ENCODE assay signal across 23 mouse cellular contexts in the genomic region with DNA sequence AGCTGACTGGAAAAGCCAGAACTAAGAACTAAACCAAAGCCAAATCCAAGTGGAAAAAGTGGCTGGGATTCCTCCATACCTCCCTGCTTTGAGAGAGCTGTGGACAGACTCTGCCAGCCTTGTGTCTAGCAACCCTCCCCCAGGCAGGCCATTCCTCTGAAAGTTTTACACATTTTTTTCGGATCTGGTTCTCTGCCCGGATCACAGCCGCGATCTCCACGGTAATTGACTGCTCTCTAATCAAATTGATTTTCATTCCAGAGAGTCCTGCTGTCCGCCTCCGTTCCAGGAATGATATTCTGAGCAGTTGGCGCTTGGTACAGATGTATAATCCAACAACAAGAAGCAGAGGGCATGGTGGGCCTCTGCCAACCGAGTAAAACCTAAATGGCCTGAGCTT. TPM values are rescaled to one million over a fixed set of nuclear protein-coding genes. Genes with fewer than 3 reads are reported as not detected.
DNase-seq lines count a peak whose midpoint lies in the region; ATAC-seq and TF ChIP-seq lines count a peak whose summit lies in the region.
"Had no signal": no experiment of that assay in that cellular context is flagged by ENCODE, and none has a peak within 500 bp of the region (broad histone marks: within the 10 kb centered on the region; RNA-seq: fewer than 3 reads in every experiment).

No protein-coding gene starts in this region.

- H3K9ac ChIP-seq in forebrain, embryonic 16.5 days (replicated peaks; ENCODE audit: low read depth, low read length): no peak overlapping the region
- no peak overlapping the region for H3K9ac ChIP-seq in midbrain, embryonic 11.5 days (ENCODE audit: low read length)
- H3K9ac ChIP-seq in midbrain, embryonic 14.5 days (replicated peaks; ENCODE audit: low read length): no peak overlapping the region
- H3K9ac ChIP-seq: embryonic facial prominence, embryonic 15.5 days; hindbrain, embryonic 14.5 days; limb, embryonic 12.5 days; liver, postnatal 0 days; midbrain, embryonic 12.5 days; neural tube, embryonic 12.5 days had no signal

- peaks cover 12% of the 10 kb centered on the region for H3K27me3 ChIP-seq in forebrain, embryonic 16.5 days (replicated peaks; ENCODE audit: control insufficient read depth, insufficient read depth, low read length)
- peaks cover 6% of the 10 kb centered on the region; the same call in 1 of the 2 replicates for H3K27me3 ChIP-seq in forebrain, embryonic 10.5 days (ENCODE audit: poor library complexity, severe bottlenecking)
- no peaks in the 10 kb centered on the region for H3K27me3 ChIP-seq in midbrain, embryonic 11.5 days (ENCODE audit: control insufficient read depth, insufficient read depth, low read length)
- H3K27me3 ChIP-seq in midbrain, embryonic 14.5 days (ENCODE audit: control insufficient read depth, insufficient read depth, low read length): no peaks in the 10 kb centered on the region
- H3K27me3 ChIP-seq in kidney, adult 2 months (replicated peaks; ENCODE audit: control insufficient read depth, insufficient read depth, low read length): no peaks in the 10 kb centered on the region
- H3K27me3 ChIP-seq: embryonic facial prominence, embryonic 15.5 days; midbrain, embryonic 12.5 days; neural tube, embryonic 12.5 days had no signal

- no peaks in the 10 kb centered on the region for H3K9me3 ChIP-seq in forebrain, embryonic 16.5 days (ENCODE audit: control insufficient read depth, low read length)
- no peaks in the 10 kb centered on the region for H3K9me3 ChIP-seq in forebrain, embryonic 10.5 days
- H3K9me3 ChIP-seq in midbrain, embryonic 11.5 days (ENCODE audit: control insufficient read depth, low read length): no peaks in the 10 kb centered on the region
- H3K9me3 ChIP-seq in midbrain, embryonic 14.5 days (ENCODE audit: control insufficient read depth, low read length): no peaks in the 10 kb centered on the region
- H3K9me3 ChIP-seq: embryonic facial prominence, embryonic 15.5 days; limb, embryonic 12.5 days; midbrain, embryonic 12.5 days; neural tube, embryonic 12.5 days had no signal

- no peak for TF ChIP-seq CTCF in brain, embryonic 14.5 days (IDR thresholded peaks at IDR 0.05; ENCODE audit: borderline replicate concordance, extremely low read depth, insufficient read depth, insufficient read length)
- no peak for TF ChIP-seq CTCF in kidney, adult 2 months (conservative IDR thresholded peaks at IDR 0.05; ENCODE audit: insufficient read depth, insufficient read length, low read depth, low read length)

- no peak overlapping the region for H3K4me2 ChIP-seq in forebrain, embryonic 16.5 days (ENCODE audit: low read length)
- H3K4me2 ChIP-seq in midbrain, embryonic 11.5 days: no peak overlapping the region
- H3K4me2 ChIP-seq in midbrain, embryonic 14.5 days (ENCODE audit: low read length): no peak overlapping the region
- H3K4me2 ChIP-seq: embryonic facial prominence, embryonic 15.5 days; hindbrain, embryonic 14.5 days; limb, embryonic 12.5 days; liver, embryonic 11.5 days; midbrain, embryonic 12.5 days; neural tube, embryonic 12.5 days had no signal

- H3K36me3 ChIP-seq in forebrain, embryonic 16.5 days (ENCODE audit: control insufficient read depth, insufficient read depth): no peaks in the 10 kb centered on the region
- no peaks in the 10 kb centered on the region for H3K36me3 ChIP-seq in forebrain, embryonic 10.5 days (replicated peaks)
- H3K36me3 ChIP-seq in midbrain, embryonic 11.5 days (ENCODE audit: control insufficient read depth, insufficient read depth, low read length): no peaks in the 10 kb centered on the region
- no peaks in the 10 kb centered on the region for H3K36me3 ChIP-seq in midbrain, embryonic 14.5 days (ENCODE audit: control insufficient read depth, insufficient read depth, low read length)
- no peaks in the 10 kb centered on the region for H3K36me3 ChIP-seq in kidney, adult 2 months (ENCODE audit: control insufficient read depth, insufficient read depth, low read length)
- H3K36me3 ChIP-seq: embryonic facial prominence, embryonic 15.5 days; limb, embryonic 12.5 days; midbrain, embryonic 12.5 days; neural tube, embryonic 12.5 days had no signal

- peaks cover 12% of the 10 kb centered on the region for H3K4me1 ChIP-seq in forebrain, embryonic 16.5 days (replicated peaks; ENCODE audit: control insufficient read depth, insufficient read depth, low read length)
- H3K4me1 ChIP-seq in forebrain, embryonic 10.5 days: peaks cover 8% of the 10 kb centered on the region; the same call in 1 of the 2 replicates
- H3K4me1 ChIP-seq in midbrain, embryonic 11.5 days (ENCODE audit: control insufficient read depth, insufficient read depth, low read length): no peaks in the 10 kb centered on the region
- H3K4me1 ChIP-seq in midbrain, embryonic 14.5 days (ENCODE audit: control insufficient read depth, insufficient read depth, low read length): no peaks in the 10 kb centered on the region
- peaks cover 3% of the 10 kb centered on the region; the same call in 1 of the 2 replicates for H3K4me1 ChIP-seq in kidney, adult 2 months (ENCODE audit: control insufficient read depth, insufficient read depth, low read length)
- H3K4me1 ChIP-seq: neural tube, embryonic 12.5 days had no signal

- no peak for DNase-seq in forebrain, embryonic 10.5 days (ENCODE audit: extremely low spot score, low spot score)
- peak; percentile 28 for DNase-seq in midbrain, embryonic 11.5 days (ENCODE audit: low spot score, missing footprints)
- no peak for DNase-seq in midbrain, embryonic 14.5 days
- peak; percentile 50 for DNase-seq in brain, embryonic 14.5 days (ENCODE audit: low read depth)
- DNase-seq in lung, postnatal 4 days: no peak
- DNase-seq in kidney, adult 2 months: no peak
- DNase-seq: adrenal gland, postnatal 14 days; B cell, adult 2 months; cerebellum, adult 9-10 months; embryo, embryonic 11 days; gastrocnemius, adult 2 months; kidney, postnatal 25 days; liver, postnatal 0 days; right cerebral cortex, postnatal 14 days had no signal

- WGBS in forebrain, embryonic 16.5 days: 65% methylated on average over 9 of the region's 9 CpGs
- WGBS in forebrain, embryonic 10.5 days: 92% methylated on average over 9 of the region's 9 CpGs
- 88% methylated on average over 9 of the region's 9 CpGs for WGBS in midbrain, embryonic 11.5 days
- WGBS in midbrain, embryonic 14.5 days: 85% methylated on average over 9 of the region's 9 CpGs
- 82% methylated on average over 9 of the region's 9 CpGs for WGBS in kidney, adult 2 months

- TF ChIP-seq POLR2A in brain, embryonic 14.5 days (IDR thresholded peaks at IDR 0.05; ENCODE audit: borderline replicate concordance, extremely low read depth, insufficient read depth, insufficient read length, poor library complexity, severe bottlenecking): no peak
- TF ChIP-seq POLR2A in kidney, adult 2 months (IDR thresholded peaks at IDR 0.05; ENCODE audit: low read depth, low read length): no peak

- ATAC-seq in forebrain, embryonic 16.5 days: peak; percentile 36; the same call in 1 of the 2 replicates
- no peak for ATAC-seq in midbrain, embryonic 11.5 days (ENCODE audit: low FRiP score)
- ATAC-seq in midbrain, embryonic 14.5 days (ENCODE audit: low FRiP score, low TSS enrichment): no peak
- ATAC-seq: intestine, embryonic 16.5 days; liver, postnatal 0 days; lung, postnatal 0 days had no signal

- no peak overlapping the region for H3K4me3 ChIP-seq in forebrain, embryonic 16.5 days (replicated peaks; ENCODE audit: low read length)
- no peak overlapping the region for H3K4me3 ChIP-seq in forebrain, embryonic 10.5 days
- no peak overlapping the region for H3K4me3 ChIP-seq in midbrain, embryonic 11.5 days (ENCODE audit: low read depth, low read length)
- H3K4me3 ChIP-seq in midbrain, embryonic 14.5 days (replicated peaks; ENCODE audit: low read depth, low read length): no peak overlapping the region
- H3K4me3 ChIP-seq in kidney, adult 2 months (ENCODE audit: insufficient read depth, low read depth, low read length): no peak overlapping the region
- H3K4me3 ChIP-seq: embryonic facial prominence, embryonic 15.5 days; gastrocnemius, adult 2 months; limb, embryonic 12.5 days; midbrain, embryonic 12.5 days; neural tube, embryonic 12.5 days had no signal

- no peak overlapping the region for H3K27ac ChIP-seq in forebrain, embryonic 16.5 days (ENCODE audit: low read length)
- H3K27ac ChIP-seq in forebrain, embryonic 10.5 days: no peak overlapping the region
- no peak overlapping the region for H3K27ac ChIP-seq in midbrain, embryonic 11.5 days (ENCODE audit: low read depth, low read length)
- H3K27ac ChIP-seq in midbrain, embryonic 14.5 days (replicated peaks; ENCODE audit: low read depth, low read length): no peak overlapping the region
- H3K27ac ChIP-seq in kidney, adult 2 months (ENCODE audit: insufficient read depth, low read depth, low read length): no peak overlapping the region
- H3K27ac ChIP-seq: embryonic facial prominence, embryonic 15.5 days; gastrocnemius, adult 2 months; hindbrain, embryonic 14.5 days; limb, embryonic 12.5 days; midbrain, embryonic 12.5 days; neural tube, embryonic 12.5 days had no signal

RNA-seq across cellular contexts. Expression of gene Ubac1, which starts 22.7 kb away (rescaled TPM):
- polyA plus RNA-seq in forebrain, embryonic 16.5 days (2015; fragmentation: Nextera tagmentation; extraction: Ambion mirVana): 113 and 117 TPM in 2 replicates
- 85.3 and 86.2 TPM in 2 replicates for polyA plus RNA-seq in forebrain, embryonic 10.5 days (2016; fragmentation: Nextera tagmentation; extraction: Ambion mirVana)
- polyA plus RNA-seq in midbrain, embryonic 11.5 days (2014; fragmentation: Nextera tagmentation; extraction: Ambion mirVana): 96.1 and 101 TPM in 2 replicates
- polyA plus RNA-seq in midbrain, embryonic 14.5 days (2014; fragmentation: Nextera tagmentation; extraction: Ambion mirVana): 122 and 129 TPM in 2 replicates
- polyA plus RNA-seq in brain, embryonic 14.5 days (2012; rRNA removed): 95.7 and 96.3 TPM in 2 replicates
- polyA plus RNA-seq in kidney, adult 2 months (2012; rRNA removed): 63.4 and 65.8 TPM in 2 replicates

Comparison
In these comparisons a context has a peak if more than half of its experiments do, and no peak if none do; other contexts are left out.
1. DNase-seq: peak in midbrain, embryonic 11.5 days (single experiment) and brain, embryonic 14.5 days (single experiment); none in forebrain, embryonic 10.5 days (single experiment), midbrain, embryonic 14.5 days (single experiment), lung, postnatal 4 days (0 of 2) and kidney, adult 2 months (single experiment).